Mouse (Mus musculus) hindbrain, embryonic 12.5 days (tissue): ENCODE measurements around the gene Rnf115. TPM values are rescaled to one million over a fixed set of nuclear protein-coding genes. Genes with fewer than 3 reads are reported as not detected.
"Not testable (repeated sequence)": the region's sequence is repeated elsewhere in the genome, so short reads cannot be mapped to it uniquely, and the experiment has no call there.

Source experiments
- ATAC-seq: fragments of 200-750 bp; cut with Nextera tagmentation; 2 replicates; pipeline ENCODE4 v1.8.0; 2017; ENCODE audit warnings: moderate TSS enrichment; ENCODE audit not compliant: low FRiP score
- H3K27ac ChIP-seq: fragments of 300-500 bp; sonication (generic); 2 replicates; pipeline ENCODE4 v1.5.1; 2016; ENCODE audit warnings: mild to moderate bottlenecking
- H3K27me3 ChIP-seq: fragments of 300-500 bp; sonication (generic); 2 replicates; pipeline ENCODE4 v1.6.1; 2016; ENCODE audit warnings: mild to moderate bottlenecking
- H3K36me3 ChIP-seq: fragments of 300-500 bp; sonication (generic); 2 replicates; pipeline ENCODE4 v1.6.1; 2016; ENCODE audit warnings: mild to moderate bottlenecking
- H3K4me1 ChIP-seq: fragments of 300-500 bp; sonication (generic); 2 replicates; pipeline ENCODE4 v1.6.1; 2016
- H3K4me2 ChIP-seq: fragments of 300-500 bp; sonication (generic); replicated peaks from 2 replicates; pipeline ENCODE4 v1.6.1; 2016; ENCODE audit warnings: mild to moderate bottlenecking
- H3K4me3 ChIP-seq: fragments of 300-500 bp; sonication (generic); 2 replicates; pipeline ENCODE4 v1.5.1; 2016; ENCODE audit warnings: mild to moderate bottlenecking
- H3K9ac ChIP-seq: fragments of 300-500 bp; sonication (generic); 2 replicates; pipeline ENCODE4 v1.6.1; 2016; ENCODE audit warnings: mild to moderate bottlenecking, moderate library complexity
- H3K9me3 ChIP-seq: fragments of 300-500 bp; sonication (generic); replicated peaks from 2 replicates; pipeline ENCODE4 v1.6.1; 2016; ENCODE audit warnings: mild to moderate bottlenecking
- WGBS: fragments of 180-500 bp; shearing (Covaris S2); methylation state at CpG from one replicate; pipeline ENCODE4 v1.1.7; 2016; 5-methylcytosine and 5-hydroxymethylcytosine counted together
- polyA plus RNA-seq: library from polyadenylated mRNA; unstranded; fragments of >200 nt; fragmentation: Nextera tagmentation; extraction: Ambion mirVana; gene quantifications from 2 replicates; pipeline ENCODE4 v1.2.1, GENCODE M21; 2016

Gene Rnf115
- 78.2 and 87.9 TPM in 2 replicates for polyA plus RNA-seq

GRCm38 (mm10) chr3:96727343-96727827 lies at the start of gene Rnf115, which contains the start of gene Polr3c:
TSS of gene Rnf115 (plus strand) at chr3:96727664.
TSS of gene Polr3c (minus strand) at chr3:96727628.
- Histone ChIP-seq H3K4me3 (peak within 1 kb of the TSS; percentile 90), H3K4me2 (peak within 1 kb of the TSS; percentile 58), H3K9ac (peak within 1 kb of the TSS; percentile 88), H3K9me3 (no peaks in the 10 kb centered on the region), H3K4me1 (peaks cover 22% of the 10 kb centered on the region), H3K27me3 (no peaks in the 10 kb centered on the region), H3K27ac (peak within 1 kb of the TSS; percentile 91), H3K36me3 (peaks cover 17% of the 10 kb centered on the region)
- WGBS, result under 1% methylated on average over 37 of the region's 52 CpGs
- peak; percentile 99 for ATAC-seq

DNA sequence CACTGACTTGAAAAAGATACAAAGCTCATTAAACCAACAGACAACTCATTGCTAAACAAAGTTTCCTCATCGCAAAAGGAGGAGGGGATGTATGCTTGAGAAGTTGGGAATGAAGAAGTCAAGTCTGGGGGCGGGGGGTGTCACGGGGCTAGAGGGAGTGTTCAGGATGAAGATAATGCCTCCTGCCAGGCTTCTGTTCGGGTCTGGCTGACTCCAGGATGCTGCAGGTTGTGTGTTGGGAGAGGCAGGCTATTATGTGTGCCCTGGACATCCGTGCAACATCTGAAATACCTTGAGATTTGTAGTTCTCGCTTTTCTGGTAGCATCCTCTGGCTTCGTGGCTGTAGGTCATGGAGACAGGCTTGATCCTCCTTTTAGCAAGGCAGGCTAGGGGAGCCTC lies 49.0 kb upstream of the Rnf115 start:
- H3K36me3 ChIP-seq, result no peaks in the 10 kb centered on the region
- H3K27ac ChIP-seq, result no peak overlapping the region
- no peak overlapping the region for H3K4me3 ChIP-seq
- peaks cover 14% of the 10 kb centered on the region for H3K27me3 ChIP-seq
- H3K4me1 ChIP-seq, result no peaks in the 10 kb centered on the region; the same call in 1 of the 2 replicates
- H3K9me3 ChIP-seq, result no peaks in the 10 kb centered on the region
- ATAC-seq, result no peak
- 62% methylated on average over 7 of the region's 7 CpGs for WGBS
- H3K9ac ChIP-seq, result no peak overlapping the region
- H3K4me2 ChIP-seq, result no peak overlapping the region

DNA sequence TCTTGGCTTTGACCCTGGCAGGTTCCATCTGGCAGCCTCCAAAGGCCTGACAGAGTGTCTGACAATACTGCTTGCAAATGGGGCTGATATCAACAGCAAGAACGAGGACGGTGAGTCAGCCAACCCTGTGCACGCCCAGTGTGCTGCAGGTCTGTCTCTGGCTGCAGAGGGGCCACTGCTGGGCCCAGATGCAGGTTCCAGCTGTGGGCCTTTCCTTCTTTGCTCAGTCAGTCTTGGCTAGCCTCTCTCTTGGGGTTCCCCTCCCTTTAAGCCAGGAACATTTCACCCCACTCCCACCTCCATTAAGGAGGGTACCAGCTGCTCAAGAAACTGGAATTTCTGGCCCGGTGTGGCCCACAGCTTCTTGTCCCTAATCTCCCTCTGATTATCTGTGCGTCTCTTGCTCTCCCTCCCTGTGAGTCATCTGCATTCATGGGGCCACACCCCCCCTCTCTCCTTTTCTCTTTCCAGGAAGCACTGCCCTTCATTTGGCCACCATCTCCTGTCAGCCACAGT lies 48.2 kb upstream of the Rnf115 start:
- no peak for ATAC-seq
- no peak overlapping the region for H3K27ac ChIP-seq
- H3K36me3 ChIP-seq, result no peaks in the 10 kb centered on the region
- H3K4me1 ChIP-seq, result peaks cover 2% of the 10 kb centered on the region; the same call in 1 of the 2 replicates
- peaks cover 17% of the 10 kb centered on the region for H3K27me3 ChIP-seq
- H3K9ac ChIP-seq, result no peak overlapping the region
- no peak overlapping the region for H3K4me3 ChIP-seq
- WGBS, result 24% methylated on average over 5 of the region's 5 CpGs
- no peaks in the 10 kb centered on the region for H3K9me3 ChIP-seq
- no peak overlapping the region for H3K4me2 ChIP-seq

DNA sequence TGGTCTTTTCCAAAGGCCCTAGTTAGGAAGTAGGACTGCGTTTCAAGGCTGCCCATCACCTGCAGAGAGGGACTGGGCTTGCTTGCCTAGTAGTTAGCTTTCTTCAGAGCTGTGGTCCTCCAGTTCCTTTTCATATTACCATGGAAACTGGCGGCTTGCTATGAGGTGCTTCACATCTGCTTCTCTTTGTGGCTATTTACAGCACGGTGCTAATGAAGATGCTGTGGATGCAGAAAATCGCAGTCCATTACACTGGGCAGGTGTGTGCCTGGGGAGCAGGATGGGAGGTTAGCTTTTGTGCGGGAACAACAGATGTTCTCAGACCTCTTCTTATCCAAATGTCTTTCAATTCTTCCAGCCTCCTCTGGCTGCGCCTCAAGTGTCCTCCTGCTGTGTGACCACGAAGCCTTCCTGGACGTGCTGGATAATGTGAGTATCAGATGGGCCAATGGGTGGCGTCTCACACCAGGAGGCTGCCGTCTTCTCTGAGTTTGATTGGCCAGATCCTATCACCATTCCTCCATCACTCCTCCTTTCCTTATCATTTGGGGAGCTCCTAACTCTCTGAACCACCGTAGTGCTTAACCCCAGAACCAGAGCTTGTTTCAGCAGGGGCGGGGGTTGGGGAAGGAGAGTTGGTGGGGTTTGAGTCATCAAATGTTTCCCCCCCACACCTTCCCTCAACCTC lies 47.1 kb upstream of the Rnf115 start:
- Histone ChIP-seq H3K27ac (no peak overlapping the region), H3K36me3 (no peaks in the 10 kb centered on the region), H3K4me3 (no peak overlapping the region), H3K4me1 (0 out of 2 replicates have a peak, but pooled peaks cover 5% of the 10 kb centered on the region), H3K27me3 (peaks cover 26% of the 10 kb centered on the region), H3K9ac (no peak overlapping the region), H3K9me3 (no peaks in the 10 kb centered on the region), H3K4me2 (no peak overlapping the region)
- WGBS, result 18% methylated on average over 12 of the region's 12 CpGs
- ATAC-seq, result no peak

GRCm38 (mm10) chr3:96683496-96683895 lies 44.0 kb upstream of the Rnf115 start:
- no peak for ATAC-seq
- Histone ChIP-seq H3K4me1 (0 out of 2 replicates have a peak, but pooled peaks cover 5% of the 10 kb centered on the region), H3K27me3 (peaks cover 26% of the 10 kb centered on the region), H3K9ac (no peak overlapping the region), H3K27ac (no peak overlapping the region), H3K4me3 (no peak overlapping the region), H3K4me2 (no peak overlapping the region), H3K9me3 (no peaks in the 10 kb centered on the region), H3K36me3 (no peaks in the 10 kb centered on the region)
- WGBS, result 83% methylated on average over 3 of the region's 3 CpGs

- no peak overlapping the region; the same call in 1 of the 2 replicates for H3K4me3 ChIP-seq
- no peaks in the 10 kb centered on the region for H3K36me3 ChIP-seq
- H3K4me2 ChIP-seq, result peak overlapping the region; percentile 43
- H3K4me1 ChIP-seq, result 0 out of 2 replicates have a peak, but pooled peaks cover 6% of the 10 kb centered on the region
- no peak for ATAC-seq
- peaks cover 26% of the 10 kb centered on the region for H3K27me3 ChIP-seq
- 55% methylated on average over 17 of the region's 17 CpGs for WGBS
- H3K9ac ChIP-seq, result 0 out of 2 replicates have a peak overlapping the region, but pooled peaks have one; percentile 1
- no peaks in the 10 kb centered on the region for H3K9me3 ChIP-seq
- H3K27ac ChIP-seq, result no peak overlapping the region
These were observed 43.2 kb upstream of the Rnf115 start for GRCm38 (mm10) chr3:96684151-96684821.

DNA sequence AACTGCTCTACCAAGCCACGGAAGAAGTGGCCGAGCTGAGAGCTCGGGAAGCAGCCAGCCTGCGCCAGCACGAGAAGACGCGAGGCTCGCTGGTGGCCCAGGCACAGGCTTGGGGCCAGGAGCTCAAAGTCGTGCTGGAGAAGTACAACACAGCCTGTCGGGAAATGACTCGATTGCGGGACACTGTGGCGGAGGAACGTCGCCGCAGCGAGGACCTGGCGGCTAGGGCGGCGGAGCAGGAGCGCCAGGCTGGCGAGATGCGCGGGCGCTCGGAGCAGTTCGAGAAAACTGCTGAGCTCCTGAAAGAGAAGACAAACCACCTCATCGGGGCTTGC lies 42.7 kb upstream of the Rnf115 start:
- Histone ChIP-seq H3K4me1 (0 out of 2 replicates have a peak, but pooled peaks cover 10% of the 10 kb centered on the region), H3K4me2 (peak overlapping the region; percentile 43), H3K27ac (no peak overlapping the region), H3K4me3 (peak overlapping the region; percentile 7), H3K9me3 (no peaks in the 10 kb centered on the region), H3K9ac (0 out of 2 replicates have a peak overlapping the region, but pooled peaks have one; percentile 1), H3K27me3 (peaks cover 21% of the 10 kb centered on the region), H3K36me3 (no peaks in the 10 kb centered on the region)
- ATAC-seq, result no peak
- WGBS, result 38% methylated on average over 28 of the region's 28 CpGs

DNA sequence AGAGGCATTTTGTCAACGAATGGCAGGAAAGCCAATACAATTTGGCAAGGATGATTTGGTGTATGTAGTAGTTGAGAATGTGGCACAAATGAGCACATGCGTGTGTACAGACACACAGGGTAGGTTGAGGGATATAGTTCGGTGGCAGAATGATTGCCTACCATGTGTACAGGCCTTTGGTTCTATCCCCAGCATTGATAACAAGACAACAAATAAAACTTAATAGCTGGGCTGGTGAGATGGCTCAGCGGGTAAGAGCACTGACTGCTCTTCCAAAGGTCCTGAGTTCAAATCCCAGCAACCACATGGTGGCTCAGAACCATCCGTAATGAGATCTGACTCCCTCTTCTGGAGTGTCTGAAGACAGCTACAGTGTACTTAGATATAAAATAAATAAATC lies 41.4 kb upstream of the Rnf115 start:
- 95% methylated on average over 5 of the region's 5 CpGs for WGBS
- peaks cover 16% of the 10 kb centered on the region for H3K27me3 ChIP-seq
- not testable (repeated sequence) for H3K9me3 ChIP-seq, H3K4me2 ChIP-seq, H3K4me3 ChIP-seq, H3K9ac ChIP-seq, H3K36me3 ChIP-seq, H3K27ac ChIP-seq, ATAC-seq
- 0 out of 2 replicates have a peak, but pooled peaks cover 10% of the 10 kb centered on the region for H3K4me1 ChIP-seq

GRCm38 (mm10) chr3:96688854-96689253 lies 38.6 kb upstream of the Rnf115 start:
- peaks cover 13% of the 10 kb centered on the region; the same call in 1 of the 2 replicates for H3K4me1 ChIP-seq
- H3K36me3 ChIP-seq, result no peaks in the 10 kb centered on the region
- no peak for ATAC-seq
- H3K27ac ChIP-seq, result no peak overlapping the region
- H3K4me2 ChIP-seq, result no peak overlapping the region
- 89% methylated on average over 11 of the region's 11 CpGs for WGBS
- H3K9ac ChIP-seq, result no peak overlapping the region
- no peaks in the 10 kb centered on the region for H3K9me3 ChIP-seq
- no peak overlapping the region for H3K4me3 ChIP-seq
- H3K27me3 ChIP-seq, result peaks cover 12% of the 10 kb centered on the region

GRCm38 (mm10) chr3:96690298-96690697 lies 37.2 kb upstream of the Rnf115 start:
- Histone ChIP-seq H3K4me3 (no peak overlapping the region), H3K4me1 (peaks cover 8% of the 10 kb centered on the region; the same call in 1 of the 2 replicates), H3K36me3 (no peaks in the 10 kb centered on the region), H3K27me3 (no peaks in the 10 kb centered on the region), H3K4me2 (no peak overlapping the region), H3K27ac (no peak overlapping the region), H3K9me3 (no peaks in the 10 kb centered on the region), H3K9ac (no peak overlapping the region)
- 45% methylated on average over 3 of the region's 3 CpGs for WGBS
- 0 out of 2 replicates have a peak, but pooled peaks have one; percentile 26 for ATAC-seq

GRCm38 (mm10) chr3:96692506-96692905 lies 35.0 kb upstream of the Rnf115 start:
- 10% methylated on average over 3 of the region's 3 CpGs for WGBS
- H3K36me3 ChIP-seq, result no peaks in the 10 kb centered on the region
- H3K4me2 ChIP-seq, result no peak overlapping the region

GRCm38 (mm10) chr3:96693579-96693978 lies 33.9 kb upstream of the Rnf115 start:
- ATAC-seq, result no peak

More at GRCm38 (mm10) chr3:96692506-96692905, 35.0 kb upstream of the Rnf115 start:
- Histone ChIP-seq H3K27ac (no peak overlapping the region), H3K9ac (no peak overlapping the region), H3K27me3 (no peaks in the 10 kb centered on the region), H3K9me3 (no peaks in the 10 kb centered on the region), H3K4me3 (no peak overlapping the region), H3K4me1 (peaks cover 18% of the 10 kb centered on the region)
- ATAC-seq, result no peak

More at GRCm38 (mm10) chr3:96693579-96693978, 33.9 kb upstream of the Rnf115 start:
- H3K27ac ChIP-seq, result no peak overlapping the region
- H3K9ac ChIP-seq, result no peak overlapping the region
- H3K36me3 ChIP-seq, result no peaks in the 10 kb centered on the region
- 78% methylated on average over 1 of the region's 1 CpGs for WGBS
- no peaks in the 10 kb centered on the region for H3K9me3 ChIP-seq
- H3K27me3 ChIP-seq, result no peaks in the 10 kb centered on the region
- no peak overlapping the region for H3K4me3 ChIP-seq
- peaks cover 25% of the 10 kb centered on the region for H3K4me1 ChIP-seq
- H3K4me2 ChIP-seq, result no peak overlapping the region
